Mouse (Mus musculus) common myeloid progenitor, adult 5-6 weeks (primary cell): ENCODE results near the gene Gpd1. TPM values are rescaled to one million over a fixed set of nuclear protein-coding genes. Genes with fewer than 3 reads are reported as not detected.
A peak's percentile ranks its signal among the peaks of the same experiment; 100 is the strongest.
"Not testable (repeated sequence)": the region's sequence is repeated elsewhere in the genome, so short reads cannot be mapped to it uniquely, and the experiment has no call there.

Experiments
- ATAC-seq: replicated peaks from 2 replicates; pipeline ENCODE4 v1.8.0; 2016; ENCODE audit warnings: low read depth, mild to moderate bottlenecking, moderate TSS enrichment, inconsistent platforms; ENCODE audit not compliant: poor library complexity, severe bottlenecking
- total RNA-seq: library from RNA; stranded (forward); fragments of 200-1000, 187-1606 nt; gene quantifications from 2 replicates; pipeline ENCODE4 v1.2.3, GENCODE M21; 2017

Gpd1 gene
- total RNA-seq, 1 experiment from 2014 or later, result 0.46 TPM

GRCm38 (mm10) chr15:99716814-99717213 is 501 bp upstream of the Gpd1 start:
- no peak for ATAC-seq

DNA sequence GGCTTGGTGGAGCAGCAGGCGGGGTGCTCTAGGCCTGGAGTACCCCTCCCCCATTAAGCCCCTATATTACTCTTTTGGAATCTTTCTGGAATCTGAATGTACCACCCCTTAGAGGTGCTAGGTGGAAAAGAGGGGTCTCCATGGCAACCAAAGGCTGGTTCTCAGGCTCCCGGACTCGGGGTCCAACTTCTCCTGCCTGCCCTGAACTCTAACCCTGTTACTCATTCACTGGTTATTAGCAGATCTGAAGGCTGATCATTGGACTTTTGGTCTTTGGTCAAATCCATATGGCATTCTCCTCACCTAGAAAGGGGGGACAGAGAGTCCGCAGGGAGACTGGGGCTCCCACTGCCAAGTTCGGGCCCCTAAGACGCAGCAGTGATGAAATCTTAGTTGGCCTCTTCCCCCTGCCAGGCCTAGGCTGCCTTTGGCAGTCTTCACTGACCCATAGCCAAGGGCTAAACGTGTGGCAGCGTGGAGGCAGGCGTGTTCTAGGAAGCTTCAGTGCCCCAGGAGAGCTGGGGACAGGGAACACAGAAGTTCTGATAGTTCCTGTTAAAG is 1.2 kb downstream of the Gpd1 start:
- ATAC-seq, result no peak

DNA sequence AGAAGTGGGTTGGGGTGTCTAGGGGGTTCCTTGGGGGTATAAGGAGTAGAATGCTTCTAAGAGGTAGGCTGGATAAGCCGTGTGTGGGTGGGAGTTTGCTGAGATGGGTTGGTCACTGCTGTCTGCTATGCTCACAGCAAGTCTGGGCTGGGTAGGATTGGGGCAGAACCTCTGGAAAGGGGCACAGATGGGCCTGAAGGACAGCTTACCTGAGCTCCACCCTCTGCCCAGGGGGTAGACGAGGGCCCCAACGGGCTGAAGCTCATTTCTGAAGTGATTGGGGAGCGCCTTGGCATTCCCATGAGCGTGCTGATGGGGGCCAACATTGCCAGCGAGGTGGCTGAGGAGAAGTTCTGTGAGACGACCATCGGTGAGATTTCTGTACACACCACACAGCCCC is 2.5 kb downstream of the Gpd1 start:
- ATAC-seq, result no peak

DNA sequence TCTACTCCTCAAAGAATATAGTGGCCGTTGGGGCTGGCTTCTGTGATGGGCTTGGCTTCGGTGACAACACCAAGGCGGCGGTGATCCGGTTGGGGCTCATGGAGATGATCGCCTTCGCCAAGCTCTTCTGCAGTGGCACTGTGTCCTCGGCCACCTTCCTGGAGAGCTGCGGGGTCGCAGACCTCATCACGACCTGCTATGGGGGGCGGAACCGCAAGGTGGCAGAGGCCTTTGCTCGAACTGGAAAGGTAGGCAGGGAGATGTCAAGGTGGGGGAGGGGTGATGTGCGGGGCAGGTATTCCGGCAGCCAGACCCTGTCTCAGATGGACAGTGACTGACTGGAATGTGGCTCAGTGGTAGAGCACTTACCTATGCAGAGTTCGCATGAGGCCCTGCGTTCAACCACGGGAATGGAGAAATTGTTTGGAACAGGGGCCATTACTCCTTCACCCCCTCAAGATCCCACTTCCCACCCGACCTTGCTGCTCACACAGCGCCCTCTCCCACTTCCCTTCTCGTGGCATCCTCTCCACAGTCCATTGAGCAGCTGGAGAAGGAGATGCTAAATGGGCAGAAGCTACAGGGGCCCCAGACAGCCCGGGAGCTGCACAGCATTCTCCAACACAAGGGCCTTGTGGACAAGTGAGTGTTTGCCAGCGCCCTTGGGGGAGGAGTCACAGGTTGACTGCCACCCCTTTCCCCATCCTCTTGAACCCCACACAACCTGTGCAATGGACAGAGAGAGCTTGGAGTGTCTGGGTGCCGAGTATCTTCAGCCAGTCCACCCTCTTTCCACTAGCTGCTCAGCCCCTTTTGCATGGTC is 4.8 kb downstream of the Gpd1 start:
- no peak for ATAC-seq

DNA sequence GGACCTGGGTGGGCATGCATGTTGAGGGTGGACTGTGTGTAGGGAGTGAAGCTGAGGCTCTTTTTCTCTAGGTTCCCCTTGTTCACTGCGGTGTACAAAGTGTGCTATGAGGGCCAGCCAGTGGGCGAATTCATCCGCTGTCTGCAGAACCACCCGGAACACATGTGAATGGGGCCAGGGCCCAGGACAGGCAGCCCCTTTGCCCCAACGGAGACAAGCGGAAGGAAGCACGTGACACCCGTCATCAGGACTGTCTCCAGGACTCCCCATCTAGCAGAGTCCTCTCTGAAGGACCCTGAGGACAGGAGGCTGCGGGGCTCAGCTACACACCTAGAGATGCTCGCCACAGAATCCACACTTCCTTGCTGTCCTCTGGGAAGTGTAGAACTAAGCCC is 5.8 kb downstream of the Gpd1 start:
- no peak for ATAC-seq

- no peak for ATAC-seq
Observed at GRCm38 (mm10) chr15:99723515-99724291, 6.4 kb downstream of the Gpd1 start.

DNA sequence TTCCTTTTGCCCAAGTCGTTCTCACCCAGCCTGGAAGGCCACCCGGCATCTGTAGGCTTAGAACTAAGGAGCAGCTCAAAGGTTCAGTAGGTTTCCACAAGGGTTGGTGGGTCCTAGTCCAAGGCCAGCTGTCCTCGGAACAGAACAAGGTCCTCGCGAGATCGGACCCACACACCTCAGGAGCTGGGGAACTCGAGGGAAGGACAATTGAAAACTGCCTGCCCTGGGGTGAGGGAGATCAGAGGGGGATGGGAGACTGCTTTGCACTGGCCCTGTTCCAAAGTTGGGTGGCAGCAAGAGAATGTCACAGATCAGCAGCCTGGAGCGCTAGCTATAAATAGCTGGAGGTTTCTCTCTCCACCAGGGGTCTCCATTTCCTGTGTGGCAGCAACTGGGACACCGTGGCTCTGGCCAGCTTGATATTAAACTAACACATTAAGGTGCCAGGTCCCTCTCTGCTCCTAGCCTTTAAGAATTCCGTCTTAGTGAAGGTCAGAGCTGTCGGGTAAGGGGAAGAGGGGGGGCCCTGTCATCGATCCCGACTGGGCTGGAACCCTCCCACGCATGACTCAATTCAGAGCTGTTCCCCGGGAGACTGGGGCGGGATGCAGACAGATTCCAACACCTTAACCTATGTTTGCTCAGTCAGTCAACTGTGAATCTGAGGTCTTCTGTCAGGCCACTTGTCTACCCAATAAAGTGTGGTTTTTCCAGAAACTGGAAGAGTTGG is 7.1 kb downstream of the Gpd1 start:
- ATAC-seq, result 0 out of 2 replicates have a peak, but pooled peaks have one; percentile 12

- peak; percentile 87 for ATAC-seq
Observed at GRCm38 (mm10) chr15:99725341-99726155, 8.2 kb downstream of the Gpd1 start, which contains the start of gene Cox14. Gene Cox14, plus strand, starts transcription at chr15:99725618.

GRCm38 (mm10) chr15:99726549-99726948 is 9.2 kb downstream of the Gpd1 start:
- ATAC-seq, result no peak

DNA sequence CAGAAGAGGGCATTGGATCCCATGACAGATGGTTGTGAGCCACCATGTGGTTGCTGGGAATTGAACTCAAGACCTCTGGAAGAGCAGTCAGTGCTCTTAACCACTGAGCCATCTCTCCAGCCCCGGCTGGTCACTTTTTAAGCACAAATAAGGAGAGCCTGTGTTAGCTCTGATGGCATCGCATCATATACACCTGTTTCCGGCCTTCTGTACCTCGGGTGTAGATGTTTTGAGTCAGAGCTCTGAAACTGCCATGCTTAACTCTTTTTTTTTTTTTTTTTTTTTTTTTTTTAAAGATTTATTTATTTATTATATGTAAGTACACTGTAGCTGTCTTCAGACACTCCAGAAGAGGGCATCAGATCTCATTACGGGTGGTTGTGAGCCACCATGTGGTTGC is 9.7 kb downstream of the Gpd1 start:
- not testable (repeated sequence) for ATAC-seq

- no peak for ATAC-seq
Observed at GRCm38 (mm10) chr15:99727525-99727924, 10.2 kb downstream of the Gpd1 start.

GRCm38 (mm10) chr15:99728211-99728610 is 10.9 kb downstream of the Gpd1 start:
- ATAC-seq, result no peak

- no peak for ATAC-seq
Observed at GRCm38 (mm10) chr15:99729056-99729783, 11.9 kb downstream of the Gpd1 start.

DNA sequence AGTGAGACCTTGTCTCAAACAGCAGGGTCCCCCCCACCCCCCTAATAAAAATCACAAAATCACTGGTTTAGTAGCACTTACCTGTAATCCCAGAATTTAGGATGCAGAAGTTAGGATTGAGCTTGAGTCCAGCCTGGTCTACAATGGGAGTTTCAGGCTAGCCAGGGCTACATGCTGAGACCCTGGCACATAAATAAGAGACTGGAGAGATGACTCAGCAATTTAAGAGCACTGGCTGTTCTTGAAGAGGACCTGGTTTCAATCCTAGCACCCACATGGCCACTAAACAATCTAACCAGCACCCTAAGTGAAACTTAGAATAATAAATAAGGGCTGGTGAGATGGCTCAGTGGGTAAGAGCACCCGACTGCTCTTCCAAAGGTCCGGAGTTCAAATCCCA is 13.9 kb downstream of the Gpd1 start:
- no peak for ATAC-seq

DNA sequence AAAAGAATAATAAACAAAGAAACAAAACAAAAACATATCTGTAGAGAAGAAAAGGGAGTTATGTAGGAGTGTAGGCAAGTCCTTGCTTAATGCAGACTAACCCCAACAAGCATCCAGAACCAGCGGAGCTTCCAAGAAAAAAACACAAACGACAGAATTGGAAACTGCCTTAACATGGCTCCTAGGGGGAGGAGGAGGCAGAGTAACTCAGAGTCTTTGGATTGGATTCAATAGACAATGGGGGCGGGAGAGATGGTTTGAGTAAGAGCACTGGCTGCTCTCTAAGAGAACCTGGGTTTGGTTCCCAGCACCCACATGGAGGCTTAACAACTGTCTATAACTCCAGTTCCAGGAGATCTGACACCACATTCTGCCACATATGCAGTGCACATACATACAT is 14.4 kb downstream of the Gpd1 start:
- ATAC-seq, result no peak

GRCm38 (mm10) chr15:99733186-99733585 is 15.9 kb downstream of the Gpd1 start:
- no peak for ATAC-seq

GRCm38 (mm10) chr15:99735631-99736030 is 18.3 kb downstream of the Gpd1 start:
- ATAC-seq, result no peak

GRCm38 (mm10) chr15:99736675-99737074 is 19.4 kb downstream of the Gpd1 start:
- ATAC-seq, result no peak

- ATAC-seq, result no peak
Observed at GRCm38 (mm10) chr15:99740229-99740628, 22.9 kb downstream of the Gpd1 start.
